Mouse (Mus musculus) thymus, adult 2 months (tissue): ENCODE measurements around the gene Carnmt1.

Experiments used
- CTCF ChIP-seq: fragments of 200-500 bp; IDR thresholded peaks from 2 replicates; pipeline ENCODE4 v1.5.1; 2012; ENCODE audit warnings: mild to moderate bottlenecking, control low read depth, low read length, moderate library complexity, borderline replicate concordance; ENCODE audit not compliant: control insufficient read depth, poor library complexity, insufficient read depth; ENCODE audit errors: extremely low read depth
- POLR2A ChIP-seq: fragments of 200-500 bp; IDR thresholded peaks from 2 replicates; pipeline ENCODE4 v1.6.1; 2012; ENCODE audit warnings: mild to moderate bottlenecking, low read length, control low read depth, moderate library complexity; ENCODE audit not compliant: control insufficient read depth, poor library complexity, insufficient read depth; ENCODE audit errors: extremely low read depth

DNA sequence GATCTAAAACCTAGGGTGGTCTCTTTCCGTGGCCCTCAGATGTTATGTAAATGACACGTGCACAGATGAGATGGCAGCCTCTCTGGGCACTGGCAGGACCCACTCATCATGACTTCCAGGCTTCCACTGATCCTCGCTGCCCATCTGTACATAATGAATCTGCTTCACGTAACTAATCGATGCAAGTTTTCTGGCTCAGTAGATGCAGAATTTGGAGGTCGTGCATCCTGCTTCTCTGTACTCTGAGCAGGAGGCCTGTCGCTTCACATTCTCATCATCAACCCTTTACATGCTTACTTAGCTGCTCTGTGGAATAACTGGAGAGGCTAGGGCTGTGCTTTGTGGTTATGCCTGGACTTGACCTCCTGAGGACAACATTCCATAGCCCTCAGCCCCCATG, 3.6 kb upstream of the Carnmt1 start:
- TF ChIP-seq POLR2A, result no peak
- no peak for TF ChIP-seq CTCF
